Mouse (Mus musculus) liver, embryonic 14.5 days (tissue): ENCODE measurements at regions not wholly inside any gene's neighbourhood (a gene's known extent, or its start where the extent isn't known, plus 50 kb on each side); places are given as distances from the start of the nearest gene placed in this dataset.

ENCODE experiments used
- ATAC-seq: fragments of 200-750 bp; cut with Nextera tagmentation; 2 replicates; pipeline ENCODE4 v1.8.0; 2017; ENCODE audit warnings: moderate number of reproducible peaks, mild to moderate bottlenecking, moderate library complexity; ENCODE audit not compliant: insufficient read depth
- DNase-seq, 3 experiments: peaks; one replicate each; pipeline ENCODE4 v3.0.0-alpha.2; 2012 to 2013; ENCODE audit warnings: low read depth in 3 of 3, low spot score in 3 of 3
- H3K27ac ChIP-seq: fragments of 300-500 bp; sonication (generic); 2 replicates; pipeline ENCODE4 v1.5.1; 2014; ENCODE audit warnings: moderate library complexity, mild to moderate bottlenecking, control low read depth, inconsistent platforms
- H3K27me3 ChIP-seq: fragments of 300-500 bp; sonication (generic); 2 replicates; pipeline ENCODE4 v1.6.1; 2014; ENCODE audit warnings: mild to moderate bottlenecking, low read length, moderate library complexity; ENCODE audit not compliant: control insufficient read depth, insufficient read depth
- H3K36me3 ChIP-seq: fragments of 300-500 bp; sonication (generic); replicated peaks from 2 replicates; pipeline ENCODE4 v1.6.1; 2014; ENCODE audit warnings: low read depth; ENCODE audit not compliant: control insufficient read depth, insufficient read depth
- H3K4me1 ChIP-seq, 2 experiments: fragments of 200-500 bp in 1 of 2; fragments of 300-500 bp in 1 of 2; sonication (generic) in 1 of 2; replicated peaks; 2 replicates each; pipeline ENCODE4 v1.6.1; 2012 to 2014; ENCODE audit warnings: antibody characterized with exemption in 1 of 2, inconsistent platforms in 1 of 2, low read length in 1 of 2; ENCODE audit not compliant: control insufficient read depth in 2 of 2, insufficient read depth in 2 of 2
- H3K4me2 ChIP-seq: fragments of 300-500 bp; sonication (generic); 2 replicates; pipeline ENCODE4 v1.6.1; 2014; ENCODE audit warnings: low read depth, mild to moderate bottlenecking, control low read depth, moderate library complexity
- H3K4me3 ChIP-seq, 2 experiments: fragments of 200-500 bp in 1 of 2; fragments of 300-500 bp in 1 of 2; sonication (generic) in 1 of 2; 2 replicates each; pipeline ENCODE4 v1.5.1; 2012 to 2014; ENCODE audit warnings: low read depth in 2 of 2, low read length in 2 of 2, mild to moderate bottlenecking in 2 of 2, control low read depth in 1 of 2, inconsistent platforms in 1 of 2, moderate library complexity in 1 of 2; ENCODE audit not compliant: insufficient read depth in 1 of 2
- H3K9ac ChIP-seq: fragments of 300-500 bp; sonication (generic); replicated peaks from 2 replicates; pipeline ENCODE4 v1.6.1; 2014; ENCODE audit warnings: mild to moderate bottlenecking, control low read depth, moderate library complexity
- H3K9me3 ChIP-seq: fragments of 300-500 bp; sonication (generic); 2 replicates; pipeline ENCODE4 v1.6.1; 2016; ENCODE audit warnings: low read length, mixed read lengths; ENCODE audit not compliant: control insufficient read depth
- CTCF ChIP-seq: IDR thresholded peaks from 2 replicates; pipeline ENCODE4 v1.5.1; 2016; ENCODE audit warnings: antibody characterized with exemption, low read depth, control low read depth
- EP300 ChIP-seq: IDR thresholded peaks from 2 replicates; pipeline ENCODE4 v1.6.1; 2016; ENCODE audit warnings: antibody characterized with exemption, low read depth
- WGBS: fragments of 180-500 bp; shearing (Covaris S2); extraction: QIAGEN DNeasy Blood & Tissue Kit; methylation state at CpG from one replicate; pipeline ENCODE4 v1.1.7; 2014; ENCODE audit not compliant: insufficient replicate concordance; 5-methylcytosine and 5-hydroxymethylcytosine counted together

GRCm38 (mm10) chr15:62274818-62275217 is 1352.0 kb upstream of the A1bg start:
- 54% methylated on average over 1 of the region's 1 CpGs for WGBS
- H3K27ac ChIP-seq: no peak overlapping the region
- H3K4me1 ChIP-seq: no peaks in the 10 kb centered on the region
- no peak for DNase-seq
- H3K9ac ChIP-seq: no peak overlapping the region
- H3K4me2 ChIP-seq: no peak overlapping the region
- H3K4me3 ChIP-seq: no peak overlapping the region
- no peaks in the 10 kb centered on the region for H3K9me3 ChIP-seq
- ATAC-seq: no peak
- TF ChIP-seq CTCF: no peak
- no peak for TF ChIP-seq EP300
- H3K27me3 ChIP-seq: no peaks in the 10 kb centered on the region
- H3K36me3 ChIP-seq: no peaks in the 10 kb centered on the region

- 69% methylated on average over 1 of the region's 1 CpGs for WGBS
- TF ChIP-seq CTCF (no peak), EP300 (no peak)
- no peak for ATAC-seq
- Histone ChIP-seq H3K27ac (no peak overlapping the region), H3K4me3 (no peak overlapping the region), H3K36me3 (no peaks in the 10 kb centered on the region), H3K27me3 (no peaks in the 10 kb centered on the region), H3K4me1 (no peaks in the 10 kb centered on the region), H3K9ac (no peak overlapping the region), H3K4me2 (no peak overlapping the region), H3K9me3 (no peaks in the 10 kb centered on the region)
- DNase-seq: no peak
These were observed 1351.2 kb upstream of the A1bg start for GRCm38 (mm10) chr15:62273855-62274488.

GRCm38 (mm10) chr15:62272755-62273154 is 1349.9 kb upstream of the A1bg start:
- H3K36me3 ChIP-seq: no peaks in the 10 kb centered on the region
- H3K4me2 ChIP-seq: no peak overlapping the region
- WGBS: 66% methylated on average over 2 of the region's 2 CpGs
- no peak overlapping the region for H3K27ac ChIP-seq
- DNase-seq: no peak
- no peak for ATAC-seq
- no peak overlapping the region for H3K4me3 ChIP-seq
- H3K9ac ChIP-seq: no peak overlapping the region
- H3K9me3 ChIP-seq: no peaks in the 10 kb centered on the region
- H3K4me1 ChIP-seq: no peaks in the 10 kb centered on the region
- H3K27me3 ChIP-seq: no peaks in the 10 kb centered on the region
- TF ChIP-seq CTCF (no peak), EP300 (no peak)

GRCm38 (mm10) chr15:62271428-62271827 is 1348.6 kb upstream of the A1bg start:
- no peaks in the 10 kb centered on the region for H3K27me3 ChIP-seq

GRCm38 (mm10) chr15:62268189-62268588 is 1345.4 kb upstream of the A1bg start:
- no peak for DNase-seq
- TF ChIP-seq CTCF (no peak), EP300 (no peak)
- no peaks in the 10 kb centered on the region for H3K9me3 ChIP-seq
- no peak overlapping the region for H3K4me2 ChIP-seq
- no peak overlapping the region for H3K27ac ChIP-seq
- no peak overlapping the region for H3K9ac ChIP-seq
- 62% methylated on average over 2 of the region's 2 CpGs for WGBS
- H3K27me3 ChIP-seq: no peaks in the 10 kb centered on the region
- no peak overlapping the region for H3K4me3 ChIP-seq
- peaks cover 0 to 3% of the 10 kb centered on the region in 2 experiments; a peak in 1 of 4 replicates for H3K4me1 ChIP-seq
- no peaks in the 10 kb centered on the region for H3K36me3 ChIP-seq
- no peak for ATAC-seq

More at GRCm38 (mm10) chr15:62271428-62271827, 1348.6 kb upstream of the A1bg start:
- Histone ChIP-seq H3K27ac (no peak overlapping the region), H3K4me2 (no peak overlapping the region), H3K4me3 (no peak overlapping the region), H3K4me1 (no peaks in the 10 kb centered on the region), H3K9ac (no peak overlapping the region), H3K9me3 (no peaks in the 10 kb centered on the region), H3K36me3 (no peaks in the 10 kb centered on the region)
- 65% methylated on average over 2 of the region's 2 CpGs for WGBS
- DNase-seq: no peak
- no peak for TF ChIP-seq EP300
- ATAC-seq: no peak
